ENCODE assay signal across 22 mouse cellular contexts in genomic region chr19:4291161-4291560, GRCm38 (mm10).
"Had no signal": no experiment of that assay in that cellular context is flagged by ENCODE, and none has a peak within 500 bp of the region (broad histone marks: within the 10 kb centered on the region; RNA-seq: fewer than 3 reads in every experiment).

No protein-coding gene starts in this region.

- H3K9me3 ChIP-seq: heart, embryonic 10.5 days; heart, embryonic 12.5 days; hindbrain, embryonic 13.5 days; hindbrain, embryonic 15.5 days; kidney, embryonic 15.5 days; limb, embryonic 13.5 days; limb, embryonic 15.5 days; liver, embryonic 12.5 days had no signal

- H3K4me2 ChIP-seq: heart, embryonic 12.5 days; hindbrain, embryonic 13.5 days; hindbrain, embryonic 15.5 days; kidney, embryonic 15.5 days; limb, embryonic 13.5 days; limb, embryonic 15.5 days; liver, embryonic 12.5 days had no signal

- H3K27ac ChIP-seq: heart, embryonic 10.5 days; hindbrain, embryonic 13.5 days; hindbrain, embryonic 15.5 days; hindbrain, postnatal 0 days; kidney, embryonic 15.5 days; kidney, postnatal 0 days; limb, embryonic 13.5 days; limb, embryonic 15.5 days; liver, embryonic 12.5 days had no signal

- ATAC-seq: hindbrain, postnatal 0 days; intestine, embryonic 16.5 days; liver, embryonic 12.5 days had no signal

- H3K27me3 ChIP-seq: heart, embryonic 12.5 days; hindbrain, embryonic 13.5 days; hindbrain, embryonic 15.5 days; kidney, embryonic 15.5 days; limb, embryonic 13.5 days; limb, embryonic 15.5 days; liver, embryonic 12.5 days had no signal

- DNase-seq: gastrocnemius, postnatal 10 days; heart, adult 18-20 months; heart, postnatal 10 days; kidney, adult 11 months; kidney, adult 2 months; kidney, adult 9 months; kidney, postnatal 14 days; kidney, postnatal 36 days; layer of hippocampus, adult 9-11 months; layer of hippocampus, postnatal 36 days; left cerebral cortex, postnatal 4 days had no signal

- H3K4me3 ChIP-seq: heart, embryonic 10.5 days; heart, embryonic 12.5 days; hindbrain, embryonic 13.5 days; hindbrain, embryonic 15.5 days; kidney, embryonic 15.5 days; limb, embryonic 13.5 days; limb, embryonic 15.5 days; liver, embryonic 12.5 days had no signal

- H3K4me1 ChIP-seq: hindbrain, embryonic 15.5 days had no signal

- H3K9ac ChIP-seq: heart, embryonic 12.5 days; hindbrain, embryonic 13.5 days; hindbrain, embryonic 15.5 days; kidney, embryonic 15.5 days; limb, embryonic 13.5 days; limb, embryonic 15.5 days; liver, embryonic 12.5 days had no signal
